Mouse (Mus musculus): ENCODE measurements around the gene Slc46a1. TPM values are rescaled to one million over a fixed set of nuclear protein-coding genes. Genes with fewer than 3 reads are reported as not detected.

The Slc46a1 gene
- polyA plus RNA-seq, 1 experiment: 7.8 TPM

GRCm38 (mm10) chr11:78455308-78455707 is 10.2 kb upstream of the Slc46a1 start:
- Histone ChIP-seq H3K4me1 (ENCODE audit: control insufficient read depth, insufficient read depth, low read length) (peaks cover 11% of the 10 kb centered on the region), H3K36me3 (ENCODE audit: control insufficient read depth, insufficient read depth, low read length) (no peaks in the 10 kb centered on the region), H3K27me3 (ENCODE audit: control insufficient read depth, insufficient read depth, low read length) (no peaks in the 10 kb centered on the region), H3K4me3 (ENCODE audit: control insufficient read depth, low read depth, low read length) (no peak overlapping the region), H3K27ac (ENCODE audit: control insufficient read depth, insufficient read depth, low read depth, low read length) (no peak overlapping the region)
- TF ChIP-seq POLR2A (IDR thresholded peaks at IDR 0.05; ENCODE audit: control insufficient read depth, low read depth, low read length) (no peak), CTCF (IDR thresholded peaks at IDR 0.05; ENCODE audit: control insufficient read depth, insufficient read depth, insufficient replicate concordance, low read depth, low read length) (no peak)

GRCm38 (mm10) chr11:78458740-78459139 is 6.8 kb upstream of the Slc46a1 start:
- peaks cover 11% of the 10 kb centered on the region for H3K4me1 ChIP-seq (ENCODE audit: control insufficient read depth, insufficient read depth, low read length)
- H3K36me3 ChIP-seq (ENCODE audit: control insufficient read depth, insufficient read depth, low read length): no peaks in the 10 kb centered on the region
- TF ChIP-seq POLR2A (IDR thresholded peaks at IDR 0.05; ENCODE audit: control insufficient read depth, low read depth, low read length) (no peak), CTCF (IDR thresholded peaks at IDR 0.05; ENCODE audit: control insufficient read depth, insufficient read depth, insufficient replicate concordance, low read depth, low read length) (no peak)
- no peak overlapping the region for H3K27ac ChIP-seq (ENCODE audit: control insufficient read depth, insufficient read depth, low read depth, low read length)
- H3K27me3 ChIP-seq (ENCODE audit: control insufficient read depth, insufficient read depth, low read length): no peaks in the 10 kb centered on the region
- peak overlapping the region; percentile 13 for H3K4me3 ChIP-seq (ENCODE audit: control insufficient read depth, low read depth, low read length)

- TF ChIP-seq POLR2A (IDR thresholded peaks at IDR 0.05; ENCODE audit: control insufficient read depth, low read depth, low read length) (no peak), CTCF (IDR thresholded peaks at IDR 0.05; ENCODE audit: control insufficient read depth, insufficient read depth, insufficient replicate concordance, low read depth, low read length) (peak; percentile 42; the same call in 1 of the 2 replicates)
- no peak overlapping the region for H3K27ac ChIP-seq (ENCODE audit: control insufficient read depth, insufficient read depth, low read depth, low read length)
- no peak overlapping the region for H3K4me3 ChIP-seq (ENCODE audit: control insufficient read depth, low read depth, low read length)
- no peaks in the 10 kb centered on the region for H3K27me3 ChIP-seq (ENCODE audit: control insufficient read depth, insufficient read depth, low read length)
- peaks cover 18% of the 10 kb centered on the region for H3K4me1 ChIP-seq (ENCODE audit: control insufficient read depth, insufficient read depth, low read length)
- H3K36me3 ChIP-seq (ENCODE audit: control insufficient read depth, insufficient read depth, low read length): no peaks in the 10 kb centered on the region
Measured at GRCm38 (mm10) chr11:78461894-78462293, 3.6 kb upstream of the Slc46a1 start.

- Histone ChIP-seq H3K4me3 (ENCODE audit: control insufficient read depth, low read depth, low read length) (no peak overlapping the region), H3K36me3 (ENCODE audit: control insufficient read depth, insufficient read depth, low read length) (no peaks in the 10 kb centered on the region), H3K4me1 (ENCODE audit: control insufficient read depth, insufficient read depth, low read length) (peaks cover 18% of the 10 kb centered on the region), H3K27me3 (ENCODE audit: control insufficient read depth, insufficient read depth, low read length) (no peaks in the 10 kb centered on the region), H3K27ac (ENCODE audit: control insufficient read depth, insufficient read depth, low read depth, low read length) (no peak overlapping the region)
- TF ChIP-seq CTCF (IDR thresholded peaks at IDR 0.05; ENCODE audit: control insufficient read depth, insufficient read depth, insufficient replicate concordance, low read depth, low read length): no peak
- no peak for TF ChIP-seq POLR2A (IDR thresholded peaks at IDR 0.05; ENCODE audit: control insufficient read depth, low read depth, low read length)
Measured at GRCm38 (mm10) chr11:78462669-78463068, 2.8 kb upstream of the Slc46a1 start.

- H3K4me3 ChIP-seq (ENCODE audit: control insufficient read depth, low read depth, low read length): no peak overlapping the region
- TF ChIP-seq POLR2A (IDR thresholded peaks at IDR 0.05; ENCODE audit: control insufficient read depth, low read depth, low read length) (no peak), CTCF (IDR thresholded peaks at IDR 0.05; ENCODE audit: control insufficient read depth, insufficient read depth, insufficient replicate concordance, low read depth, low read length) (no peak)
- peaks cover 18% of the 10 kb centered on the region for H3K4me1 ChIP-seq (ENCODE audit: control insufficient read depth, insufficient read depth, low read length)
- H3K27me3 ChIP-seq (ENCODE audit: control insufficient read depth, insufficient read depth, low read length): no peaks in the 10 kb centered on the region
- no peak overlapping the region for H3K27ac ChIP-seq (ENCODE audit: control insufficient read depth, insufficient read depth, low read depth, low read length)
- no peaks in the 10 kb centered on the region for H3K36me3 ChIP-seq (ENCODE audit: control insufficient read depth, insufficient read depth, low read length)
Measured at GRCm38 (mm10) chr11:78463286-78464036, 2.0 kb upstream of the Slc46a1 start.

GRCm38 (mm10) chr11:78465116-78465515 is 381 bp upstream of the Slc46a1 start:
- TF ChIP-seq CTCF (IDR thresholded peaks at IDR 0.05; ENCODE audit: control insufficient read depth, insufficient read depth, insufficient replicate concordance, low read depth, low read length) (no peak), POLR2A (IDR thresholded peaks at IDR 0.05; ENCODE audit: control insufficient read depth, low read depth, low read length) (no peak)
- Histone ChIP-seq H3K4me1 (ENCODE audit: control insufficient read depth, insufficient read depth, low read length) (peaks cover 15% of the 10 kb centered on the region), H3K4me3 (ENCODE audit: control insufficient read depth, low read depth, low read length) (peak overlapping the region; percentile 77; the same call in 1 of the 2 replicates), H3K36me3 (ENCODE audit: control insufficient read depth, insufficient read depth, low read length) (no peaks in the 10 kb centered on the region), H3K27me3 (ENCODE audit: control insufficient read depth, insufficient read depth, low read length) (no peaks in the 10 kb centered on the region), H3K27ac (ENCODE audit: control insufficient read depth, insufficient read depth, low read depth, low read length) (no peak overlapping the region)

GRCm38 (mm10) chr11:78466242-78466912 is 880 bp downstream of the Slc46a1 start:
- Histone ChIP-seq H3K27ac (ENCODE audit: control insufficient read depth, insufficient read depth, low read depth, low read length) (peak overlapping the region; percentile 61), H3K4me1 (ENCODE audit: control insufficient read depth, insufficient read depth, low read length) (peaks cover 15% of the 10 kb centered on the region), H3K4me3 (ENCODE audit: control insufficient read depth, low read depth, low read length) (peak overlapping the region; percentile 77), H3K27me3 (ENCODE audit: control insufficient read depth, insufficient read depth, low read length) (no peaks in the 10 kb centered on the region), H3K36me3 (ENCODE audit: control insufficient read depth, insufficient read depth, low read length) (no peaks in the 10 kb centered on the region)
- TF ChIP-seq CTCF (IDR thresholded peaks at IDR 0.05; ENCODE audit: control insufficient read depth, insufficient read depth, insufficient replicate concordance, low read depth, low read length) (no peak), POLR2A (IDR thresholded peaks at IDR 0.05; ENCODE audit: control insufficient read depth, low read depth, low read length) (no peak)
